Mouse (Mus musculus) spleen, adult 2 months (tissue): Measurements from ENCODE around the gene Nfkb1. TPM values are rescaled to one million over a fixed set of nuclear protein-coding genes. Genes with fewer than 3 reads are reported as not detected.

ENCODE experiments used
- DNase-seq, 2 experiments: peaks; one replicate each; pipeline versions ENCODE4 v3.0.0 to v3.0.0-alpha.2; 2012 to 2021; ENCODE audit warnings: low spot score in 2 of 2, low read depth in 1 of 2
- H3K27ac ChIP-seq: fragments of 200-500 bp; 2 replicates; pipeline ENCODE4 v1.5.1; 2012; ENCODE audit warnings: low read length, inconsistent platforms; ENCODE audit not compliant: insufficient read depth
- H3K27me3 ChIP-seq: fragments of 200-500 bp; 2 replicates; pipeline ENCODE4 v1.6.1; 2012; ENCODE audit warnings: mild to moderate bottlenecking, moderate library complexity, low read length, inconsistent platforms; ENCODE audit not compliant: control insufficient read depth, insufficient read depth
- H3K36me3 ChIP-seq: fragments of 200-500 bp; 2 replicates; pipeline ENCODE4 v1.6.1; 2012; ENCODE audit warnings: mild to moderate bottlenecking, low read length, inconsistent platforms; ENCODE audit not compliant: control insufficient read depth, insufficient read depth
- H3K4me1 ChIP-seq: fragments of 200-500 bp; 2 replicates; pipeline ENCODE4 v1.6.1; 2011; ENCODE audit warnings: inconsistent platforms; ENCODE audit not compliant: control insufficient read depth, insufficient read depth, insufficient read length
- H3K4me3 ChIP-seq: fragments of 200-500 bp; 2 replicates; pipeline ENCODE4 v1.5.1; 2011; ENCODE audit warnings: mild to moderate bottlenecking, inconsistent platforms; ENCODE audit not compliant: insufficient read depth, insufficient read length; ENCODE audit errors: extremely low read depth
- CTCF ChIP-seq: fragments of 200-500 bp; IDR thresholded peaks from 2 replicates; pipeline ENCODE4 v1.5.1; 2011; ENCODE audit warnings: mild to moderate bottlenecking, inconsistent platforms; ENCODE audit not compliant: insufficient read depth, insufficient read length, insufficient replicate concordance; ENCODE audit errors: extremely low read depth
- POLR2A ChIP-seq: fragments of 200-500 bp; IDR thresholded peaks from 2 replicates; pipeline ENCODE4 v1.6.1; 2011; ENCODE audit warnings: low read depth, low read length, inconsistent platforms
- WGBS: fragments of 180-500 bp; shearing (Covaris S2); methylation state at CpG from one replicate; pipeline ENCODE4 v1.1.7; 2018; 5-methylcytosine and 5-hydroxymethylcytosine counted together
- polyA plus RNA-seq: library from polyadenylated mRNA; depleted of rRNA; stranded (reverse); fragments of >200 nt; gene quantifications from 2 replicates; pipeline ENCODE4 v1.2.3, GENCODE M21; 2012

The Nfkb1 gene
- polyA plus RNA-seq, 1 experiment, result 188 TPM

DNA sequence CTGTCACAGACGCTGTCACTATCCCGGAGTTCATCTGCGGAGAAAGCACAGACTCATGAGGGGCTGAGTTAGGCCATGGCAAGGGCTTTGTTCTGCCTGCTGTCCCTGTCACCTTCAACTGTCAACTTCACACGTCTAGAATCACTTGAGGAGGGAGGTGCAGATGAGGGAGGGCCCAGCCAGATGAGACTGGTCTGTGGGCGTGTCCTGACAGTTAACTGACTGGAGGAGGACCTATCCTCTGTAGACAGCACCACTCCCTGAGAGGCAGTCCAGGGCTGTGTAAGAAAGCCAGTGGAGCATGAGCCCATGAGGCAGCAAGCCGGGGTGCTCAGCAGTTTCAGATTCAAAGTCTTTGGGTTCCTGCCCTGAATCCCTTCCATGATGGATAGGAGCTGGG lies 105.9 kb downstream of the Nfkb1 start:
- peaks cover 45% of the 10 kb centered on the region for H3K36me3 ChIP-seq

DNA sequence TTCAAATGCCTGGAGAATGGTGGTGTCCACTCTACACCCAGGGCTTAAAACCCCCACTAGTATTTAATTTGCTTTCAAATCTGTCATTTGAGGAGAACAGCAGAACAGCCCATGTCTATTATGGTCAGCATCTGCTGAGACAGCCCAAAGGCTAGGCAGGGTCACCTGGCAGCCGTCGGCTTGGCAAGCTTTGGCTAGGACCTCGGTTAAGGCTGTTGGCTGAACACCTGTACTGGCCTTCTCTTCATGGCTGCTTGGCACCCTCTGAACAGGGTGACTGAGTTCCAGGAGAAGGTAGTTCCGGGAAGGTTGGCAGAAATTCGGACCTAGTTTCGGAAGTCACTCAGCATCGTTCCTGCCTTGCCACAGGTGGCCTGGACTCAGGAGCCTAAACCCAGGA lies 109.1 kb downstream of the Nfkb1 start:
- no peak for TF ChIP-seq POLR2A
- no peak for TF ChIP-seq CTCF
- Histone ChIP-seq H3K4me3 (no peak overlapping the region), H3K27ac (no peak overlapping the region), H3K27me3 (no peaks in the 10 kb centered on the region), H3K36me3 (peaks cover 17% of the 10 kb centered on the region), H3K4me1 (peaks cover 29% of the 10 kb centered on the region; the same call in 1 of the 2 replicates)
- 86% methylated on average over 7 of the region's 7 CpGs for WGBS
- DNase-seq, result no peak

More for the DNA sequence above, 105.9 kb downstream of the Nfkb1 start:
- WGBS, result 61% methylated on average over 6 of the region's 6 CpGs
- Histone ChIP-seq H3K27me3 (no peaks in the 10 kb centered on the region), H3K4me1 (peaks cover 13% of the 10 kb centered on the region; the same call in 1 of the 2 replicates), H3K27ac (no peak overlapping the region), H3K4me3 (no peak overlapping the region)
- TF ChIP-seq CTCF, result no peak
- no peak for TF ChIP-seq POLR2A
- no peak for DNase-seq

DNA sequence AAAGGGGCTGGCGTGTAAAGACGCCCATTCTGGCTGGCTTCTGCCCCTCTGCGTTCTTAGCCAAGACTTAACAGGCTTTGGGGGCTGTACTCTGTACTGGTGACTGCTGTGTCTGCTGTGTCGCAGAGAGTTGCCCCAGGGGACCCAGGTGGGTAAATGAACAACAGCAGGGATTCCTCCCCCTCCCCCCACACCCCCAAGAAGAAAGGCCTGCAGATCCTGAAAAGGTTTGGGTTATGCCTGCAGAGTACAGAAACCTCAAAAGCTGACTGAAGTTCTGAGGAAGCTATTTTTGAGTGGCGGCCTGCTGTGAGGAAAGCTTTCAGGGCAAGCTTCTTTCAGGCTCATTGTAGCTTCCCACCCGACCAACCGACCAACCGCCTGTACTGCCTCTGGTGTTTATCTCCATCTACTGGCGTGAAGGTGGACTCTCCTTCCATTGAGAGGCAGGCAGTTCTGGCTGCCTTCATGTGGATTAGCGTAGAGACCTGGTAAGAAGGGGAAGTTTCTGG lies 109.7 kb downstream of the Nfkb1 start:
- TF ChIP-seq CTCF, result peak; percentile 58; the same call in 1 of the 2 replicates
- no peak for TF ChIP-seq POLR2A
- whole genome bisulfite sequencing, result 18% methylated on average over 10 of the region's 10 CpGs
- Histone ChIP-seq H3K27me3 (no peaks in the 10 kb centered on the region), H3K27ac (no peak overlapping the region), H3K4me3 (no peak overlapping the region), H3K36me3 (peaks cover 14% of the 10 kb centered on the region), H3K4me1 (peaks cover 29% of the 10 kb centered on the region; the same call in 1 of the 2 replicates)
- peak in 1 of 2 experiments; percentile 34 for DNase-seq

DNA sequence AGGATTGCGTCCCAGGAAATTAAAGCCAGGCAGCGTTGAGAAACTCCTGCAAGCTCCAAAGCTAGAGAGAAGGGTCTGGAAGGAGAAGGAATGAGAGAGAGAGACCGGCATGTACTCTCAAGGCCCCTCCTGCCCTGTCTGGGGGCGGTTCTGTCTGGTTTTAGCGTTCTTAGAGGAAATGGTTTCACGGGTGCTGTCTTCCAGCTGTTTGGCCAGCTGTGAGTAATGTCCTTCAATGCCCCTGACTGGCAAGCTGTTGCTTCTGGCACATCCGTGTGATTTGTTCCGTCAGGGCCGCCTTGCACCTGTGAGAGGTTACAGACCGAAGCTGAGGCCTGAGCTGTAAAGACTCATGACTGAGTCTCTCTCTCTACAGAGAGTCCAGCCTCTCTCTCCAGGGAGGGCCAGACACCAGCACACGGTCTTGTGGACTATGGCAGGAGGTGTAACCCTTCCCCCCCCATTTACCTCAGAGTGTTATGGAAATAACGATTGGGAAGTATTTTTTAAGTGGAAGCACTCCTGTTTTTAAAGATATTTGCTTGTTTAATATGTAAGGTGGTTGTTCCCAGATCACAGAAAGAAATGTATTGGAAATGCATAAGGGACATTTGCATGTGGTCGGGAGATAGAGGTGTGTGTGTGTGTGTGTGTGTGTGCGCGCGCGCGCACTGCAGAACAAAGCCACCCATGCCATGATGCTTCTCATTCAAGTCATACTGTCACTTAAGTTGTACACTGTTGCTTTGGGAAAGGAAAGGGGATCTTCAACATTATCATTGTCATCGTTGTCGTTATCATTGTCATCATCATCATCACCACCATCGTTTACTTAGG lies 110.7 kb downstream of the Nfkb1 start:
- WGBS, result 50% methylated on average over 21 of the region's 21 CpGs
- Histone ChIP-seq H3K27ac (peak overlapping the region; percentile 72), H3K27me3 (no peaks in the 10 kb centered on the region), H3K4me3 (no peak overlapping the region), H3K4me1 (peaks cover 29% of the 10 kb centered on the region; the same call in 1 of the 2 replicates), H3K36me3 (peaks cover 11% of the 10 kb centered on the region)
- peak; percentile 32 to 49 for DNase-seq
- TF ChIP-seq POLR2A (no peak), CTCF (no peak)

DNA sequence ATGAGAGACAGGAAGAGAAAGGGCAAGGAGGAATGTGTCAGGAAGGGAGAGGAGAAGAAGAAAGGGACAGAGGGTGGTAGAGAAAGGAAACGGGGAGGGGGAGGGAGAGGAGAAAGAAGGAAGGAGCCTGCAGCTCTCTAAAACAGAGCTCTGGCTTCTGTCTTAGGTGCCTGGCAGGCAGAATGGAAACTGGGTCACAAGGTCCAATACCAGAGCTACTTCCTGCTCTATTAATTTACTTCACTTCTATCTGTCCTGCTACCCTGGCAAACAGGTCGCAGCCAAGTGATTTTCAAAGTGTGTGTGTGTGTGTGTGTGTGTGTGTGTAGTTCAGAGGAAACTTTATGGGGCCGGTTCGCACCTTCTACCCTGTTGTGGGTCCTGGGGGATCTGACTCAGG lies 112.2 kb downstream of the Nfkb1 start:
- 21% methylated on average over 4 of the region's 4 CpGs for WGBS
- DNase-seq, result no peak
- TF ChIP-seq CTCF, result no peak
- no peak for TF ChIP-seq POLR2A
- no peak overlapping the region for H3K4me3 ChIP-seq
- H3K27ac ChIP-seq, result 0 out of 2 replicates have a peak overlapping the region, but pooled peaks have one; percentile 2
- peaks cover 3% of the 10 kb centered on the region for H3K36me3 ChIP-seq
- H3K27me3 ChIP-seq, result no peaks in the 10 kb centered on the region
- H3K4me1 ChIP-seq, result peaks cover 29% of the 10 kb centered on the region; the same call in 1 of the 2 replicates

DNA sequence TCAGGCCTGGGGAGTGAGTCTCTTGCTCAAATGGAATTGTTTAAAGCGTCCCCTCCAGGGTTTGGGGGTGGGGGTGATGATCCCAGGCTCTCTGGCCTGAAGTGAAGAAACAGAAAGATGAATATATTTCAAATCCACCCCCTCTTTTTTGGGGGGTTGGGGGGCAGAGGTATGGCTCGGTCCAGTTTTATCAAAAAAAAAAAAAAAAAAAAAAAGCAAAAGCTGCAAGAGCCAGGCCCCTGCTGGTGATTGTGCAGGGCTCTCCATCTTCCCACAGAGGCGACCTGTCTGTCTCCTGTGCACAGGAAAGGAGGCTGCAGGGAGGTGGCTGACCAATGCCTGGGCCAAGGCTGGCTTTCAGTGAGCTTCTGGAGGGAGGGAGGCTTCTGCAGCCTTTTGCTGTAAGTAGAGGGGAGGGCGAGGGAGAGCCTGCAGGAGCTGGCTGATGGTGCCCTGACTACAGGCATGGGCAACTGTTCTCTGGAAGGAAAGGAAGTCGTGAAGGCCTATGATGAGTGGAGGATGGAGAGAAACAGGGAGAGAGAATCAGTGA lies 112.7 kb downstream of the Nfkb1 start:
- TF ChIP-seq CTCF (no peak), POLR2A (no peak)
- DNase-seq, result no peak
- Histone ChIP-seq H3K27me3 (no peaks in the 10 kb centered on the region), H3K4me3 (no peak overlapping the region), H3K4me1 (peaks cover 29% of the 10 kb centered on the region; the same call in 1 of the 2 replicates), H3K27ac (0 out of 2 replicates have a peak overlapping the region, but pooled peaks have one; percentile 2), H3K36me3 (no peaks in the 10 kb centered on the region)
- WGBS, result 61% methylated on average over 5 of the region's 5 CpGs

DNA sequence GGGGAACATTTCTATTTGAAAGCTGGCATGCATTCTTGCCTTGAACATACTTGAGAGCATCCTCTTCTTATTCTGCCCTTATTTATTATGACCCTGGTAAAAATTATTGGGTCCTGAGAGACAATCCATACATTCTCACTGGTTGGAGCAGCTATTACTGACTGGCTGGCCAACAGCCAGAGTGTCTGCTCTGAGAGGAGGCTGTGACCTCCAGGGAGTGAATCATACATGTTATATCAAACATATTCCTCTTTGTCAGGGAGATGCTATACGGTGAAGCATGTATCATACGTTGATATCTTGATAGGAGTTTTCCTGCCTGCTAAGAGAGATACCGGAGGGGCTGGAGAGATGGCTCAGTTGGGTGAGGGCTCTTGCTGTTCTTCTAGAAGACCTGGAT lies 116.2 kb downstream of the Nfkb1 start:
- Histone ChIP-seq H3K36me3 (peaks cover 4% of the 10 kb centered on the region), H3K27ac (no peak overlapping the region), H3K4me1 (peaks cover 13% of the 10 kb centered on the region; the same call in 1 of the 2 replicates), H3K27me3 (no peaks in the 10 kb centered on the region), H3K4me3 (no peak overlapping the region)
- 80% methylated on average over 3 of the region's 3 CpGs for WGBS
- no peak for DNase-seq
- TF ChIP-seq POLR2A (no peak), CTCF (no peak)
